Mouse (Mus musculus): Measurements from ENCODE around the gene Pclo. TPM values are rescaled to one million over a fixed set of nuclear protein-coding genes. Genes with fewer than 3 reads are reported as not detected.
"Not testable (repeated sequence)": the region's sequence is repeated elsewhere in the genome, so short reads cannot be mapped to it uniquely, and the experiment has no call there.

Pclo gene
- not detected in 2 replicates for total RNA-seq (2017)

- ATAC-seq (ENCODE audit: extremely low read depth, insufficient number of reproducible peaks, low FRiP score, poor library complexity, severe bottlenecking) = no peak
These were observed at the start of gene Pclo for GRCm38 (mm10) chr5:14514631-14515523. Pclo (plus strand) TSS chr5:14514918.

GRCm38 (mm10) chr5:14494431-14494830, 20.3 kb upstream of the Pclo start:
- ATAC-seq (ENCODE audit: extremely low read depth, insufficient number of reproducible peaks, low FRiP score, poor library complexity, severe bottlenecking) = not testable (repeated sequence)

DNA sequence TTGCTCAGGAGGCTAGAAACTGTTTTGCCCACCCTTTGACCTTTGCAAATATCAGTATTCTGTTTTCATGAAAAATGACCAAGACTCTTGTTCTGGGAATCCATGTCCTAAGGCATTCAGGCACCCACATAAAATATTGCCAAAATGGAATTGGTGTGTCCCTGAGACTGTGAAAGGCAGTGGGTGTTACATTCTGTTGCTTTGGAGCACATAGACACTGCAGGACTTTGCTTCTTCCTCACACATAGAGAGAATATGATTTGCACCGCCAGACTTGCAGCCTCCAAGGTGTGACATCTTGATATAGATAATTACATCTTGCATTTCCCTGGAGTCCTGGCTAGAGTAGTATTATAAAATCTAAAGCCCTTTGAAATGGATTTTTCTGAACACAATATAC, 6.2 kb upstream of the Pclo start:
- ATAC-seq (ENCODE audit: extremely low read depth, insufficient number of reproducible peaks, low FRiP score, poor library complexity, severe bottlenecking) = no peak

DNA sequence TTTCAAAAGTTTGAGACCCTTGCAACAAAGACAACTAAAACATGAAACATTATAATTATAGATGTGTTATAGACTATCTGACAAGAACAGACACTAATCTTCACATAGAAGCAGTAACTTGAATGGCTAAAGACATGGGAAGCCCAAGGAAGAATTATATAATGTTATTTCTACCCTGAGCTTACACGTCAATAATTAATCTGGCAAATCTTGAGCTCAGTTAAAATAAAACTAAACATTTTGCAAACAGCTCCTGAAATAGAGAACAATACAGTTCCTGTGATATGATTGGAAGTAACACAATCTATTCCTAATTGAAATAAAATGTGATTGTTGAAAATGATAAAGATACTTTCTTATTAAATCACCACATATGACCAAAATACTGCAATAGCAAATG, 5.1 kb upstream of the Pclo start:
- no peak for ATAC-seq (ENCODE audit: extremely low read depth, insufficient number of reproducible peaks, low FRiP score, poor library complexity, severe bottlenecking)

DNA sequence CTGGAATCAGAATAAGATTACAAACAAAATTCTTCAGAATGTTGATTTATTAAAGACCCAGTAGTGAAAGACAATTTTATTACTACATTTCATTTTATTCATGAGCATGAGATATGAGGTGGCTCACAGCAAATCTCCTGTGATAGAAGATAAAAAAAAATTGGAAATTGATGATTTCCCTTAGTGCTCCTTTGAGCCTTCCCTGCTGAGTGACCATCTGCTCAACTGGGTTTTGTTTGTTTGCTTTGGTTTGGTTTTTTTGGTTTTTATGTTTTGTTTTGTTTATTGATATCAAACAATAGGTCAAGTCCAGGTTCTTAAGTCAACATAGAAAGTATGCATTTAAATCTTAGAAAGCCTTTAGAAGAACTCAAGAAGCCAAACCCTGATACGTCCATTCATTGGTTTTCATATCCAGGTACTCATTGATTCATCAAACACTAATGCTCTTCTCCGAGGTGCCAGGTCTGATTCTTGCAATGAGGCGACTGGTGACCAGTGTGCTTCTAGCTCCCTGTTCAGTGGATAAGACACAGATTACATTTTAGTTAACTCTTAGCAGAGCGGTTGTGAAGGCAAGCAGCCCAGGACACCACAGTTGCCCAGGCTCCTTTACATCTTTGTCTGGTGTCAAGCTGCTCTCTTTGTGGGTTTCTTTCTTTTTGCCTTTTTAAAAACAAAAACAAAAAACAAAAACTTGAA, 3.6 kb downstream of the Pclo start:
- no peak for ATAC-seq (ENCODE audit: extremely low read depth, insufficient number of reproducible peaks, low FRiP score, poor library complexity, severe bottlenecking)

- ATAC-seq (ENCODE audit: extremely low read depth, insufficient number of reproducible peaks, low FRiP score, poor library complexity, severe bottlenecking) = no peak
These were observed 7.3 kb downstream of the Pclo start for GRCm38 (mm10) chr5:14522006-14522405.

DNA sequence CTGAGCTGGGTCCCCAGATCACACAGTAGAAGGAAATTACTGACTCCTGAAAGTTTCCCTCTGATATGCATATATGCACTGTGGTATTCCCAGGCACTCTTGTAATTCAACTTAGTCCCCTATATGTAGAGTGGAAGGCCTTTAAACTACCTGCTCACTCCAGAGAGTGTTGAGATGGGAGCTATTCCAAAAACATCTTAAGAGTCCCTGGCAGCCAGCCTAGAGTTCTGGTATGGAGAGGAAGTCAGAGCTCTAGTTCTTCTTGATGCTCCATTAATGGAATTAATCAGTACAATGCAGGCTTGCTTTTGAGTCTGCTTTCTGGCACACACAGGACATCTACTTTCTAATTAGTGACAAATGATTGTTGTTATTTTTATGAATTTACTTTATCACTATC, 11.3 kb downstream of the Pclo start:
- no peak for ATAC-seq (ENCODE audit: extremely low read depth, insufficient number of reproducible peaks, low FRiP score, poor library complexity, severe bottlenecking)

- no peak for ATAC-seq (ENCODE audit: extremely low read depth, insufficient number of reproducible peaks, low FRiP score, poor library complexity, severe bottlenecking)
These were observed 13.1 kb downstream of the Pclo start for GRCm38 (mm10) chr5:14527796-14528195.

- no peak for ATAC-seq (ENCODE audit: extremely low read depth, insufficient number of reproducible peaks, low FRiP score, poor library complexity, severe bottlenecking)
These were observed 17.2 kb downstream of the Pclo start for GRCm38 (mm10) chr5:14531906-14532305.

DNA sequence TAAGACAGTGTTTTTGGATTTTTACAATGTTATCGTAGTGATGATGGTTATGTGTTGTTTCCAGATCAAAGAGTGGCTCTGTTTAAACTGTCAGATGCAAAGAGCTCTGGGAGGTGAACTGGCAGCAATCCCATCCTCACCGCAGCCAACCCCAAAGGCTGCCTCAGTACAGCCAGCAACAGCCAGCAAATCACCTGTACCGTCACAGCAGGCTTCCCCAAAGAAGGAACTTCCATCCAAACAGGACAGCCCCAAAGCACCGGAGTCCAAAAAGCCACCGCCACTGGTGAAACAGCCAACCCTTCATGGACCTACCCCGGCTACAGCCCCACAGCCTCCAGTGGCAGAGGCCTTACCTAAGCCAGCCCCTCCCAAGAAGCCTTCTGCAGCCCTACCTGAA, 24.6 kb downstream of the Pclo start:
- ATAC-seq (ENCODE audit: extremely low read depth, insufficient number of reproducible peaks, low FRiP score, poor library complexity, severe bottlenecking) = no peak

- no peak for ATAC-seq (ENCODE audit: extremely low read depth, insufficient number of reproducible peaks, low FRiP score, poor library complexity, severe bottlenecking)
These were observed 25.4 kb downstream of the Pclo start for GRCm38 (mm10) chr5:14539961-14540627.

GRCm38 (mm10) chr5:14575626-14576025, 60.9 kb downstream of the Pclo start:
- no peak for ATAC-seq (ENCODE audit: extremely low read depth, insufficient number of reproducible peaks, low FRiP score, poor library complexity, severe bottlenecking)

DNA sequence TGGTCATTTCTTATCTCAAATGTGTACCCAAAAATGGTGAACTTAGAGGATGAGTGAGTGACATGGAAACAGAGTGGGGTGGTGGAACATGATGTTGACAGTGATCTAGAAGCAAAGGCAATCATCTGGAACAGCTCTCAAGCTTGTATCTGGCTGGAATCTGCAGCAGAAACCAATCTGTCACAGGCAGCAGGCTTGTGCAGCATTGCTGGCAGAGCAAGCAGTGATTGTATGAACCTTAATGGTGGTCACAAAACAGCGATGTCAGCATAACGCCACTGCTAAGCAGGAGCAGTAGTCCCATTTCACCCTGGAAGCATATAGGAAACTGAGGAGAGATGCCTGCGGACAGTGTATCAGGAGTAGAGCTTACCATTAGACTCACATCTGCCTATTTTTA, 76.8 kb downstream of the Pclo start:
- no peak for ATAC-seq (ENCODE audit: extremely low read depth, insufficient number of reproducible peaks, low FRiP score, poor library complexity, severe bottlenecking)

- ATAC-seq (ENCODE audit: extremely low read depth, insufficient number of reproducible peaks, low FRiP score, poor library complexity, severe bottlenecking) = no peak
These were observed 80.8 kb downstream of the Pclo start for GRCm38 (mm10) chr5:14595426-14596013.

DNA sequence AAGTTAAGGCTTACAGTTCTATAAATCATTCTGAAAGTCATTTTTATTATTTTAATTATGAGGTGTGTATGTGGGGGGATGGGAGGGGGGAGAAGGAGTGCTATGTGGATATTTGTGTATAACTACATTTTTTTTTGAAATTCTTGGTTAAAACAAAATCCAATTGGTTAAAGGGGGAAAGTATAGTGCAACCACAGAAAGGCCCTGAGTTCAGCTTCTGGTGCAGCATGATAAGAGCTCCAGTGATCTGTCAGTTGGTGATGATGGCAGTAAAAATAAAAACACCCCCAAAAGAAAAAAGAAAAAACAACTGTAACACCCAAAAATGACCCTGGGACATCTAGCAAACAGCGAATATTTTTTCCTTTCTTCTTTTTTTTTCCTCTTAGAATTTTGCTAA, 93.6 kb downstream of the Pclo start:
- no peak for ATAC-seq (ENCODE audit: extremely low read depth, insufficient number of reproducible peaks, low FRiP score, poor library complexity, severe bottlenecking)

DNA sequence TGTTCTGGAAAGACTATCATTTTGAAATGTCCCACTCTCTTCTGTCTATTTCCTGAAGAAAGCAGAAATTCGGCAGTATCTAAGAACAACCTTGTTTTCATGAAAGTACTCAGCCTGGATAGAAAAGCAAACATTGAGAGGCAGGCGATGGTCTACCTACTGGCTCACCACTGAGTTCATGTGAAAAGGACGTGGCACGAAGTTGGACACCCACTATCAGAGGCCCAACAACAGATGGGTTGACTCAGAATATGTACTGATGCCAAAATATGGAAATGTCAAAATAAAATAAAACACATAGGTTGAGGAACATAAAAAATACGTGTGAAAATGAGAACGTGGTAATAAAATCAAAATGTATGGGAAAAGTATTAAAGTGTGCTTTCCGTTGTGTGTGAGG, 106.4 kb downstream of the Pclo start:
- ATAC-seq (ENCODE audit: extremely low read depth, insufficient number of reproducible peaks, low FRiP score, poor library complexity, severe bottlenecking) = no peak

- ATAC-seq (ENCODE audit: extremely low read depth, insufficient number of reproducible peaks, low FRiP score, poor library complexity, severe bottlenecking) = no peak
These were observed 108.6 kb downstream of the Pclo start for GRCm38 (mm10) chr5:14623360-14623759.

GRCm38 (mm10) chr5:14641260-14641659, 126.5 kb downstream of the Pclo start:
- ATAC-seq (ENCODE audit: extremely low read depth, insufficient number of reproducible peaks, low FRiP score, poor library complexity, severe bottlenecking) = no peak

- no peak for ATAC-seq (ENCODE audit: extremely low read depth, insufficient number of reproducible peaks, low FRiP score, poor library complexity, severe bottlenecking)
These were observed 131.1 kb downstream of the Pclo start for GRCm38 (mm10) chr5:14645856-14646255.
